Mouse (Mus musculus) heart, postnatal 0 days (tissue): ENCODE results near the gene Atg16l2.

ENCODE experiments used
- CTCF ChIP-seq: IDR thresholded peaks from 2 replicates; pipeline ENCODE4 v1.5.1; 2016; ENCODE audit warnings: antibody characterized with exemption, control low read depth, low read depth
- EP300 ChIP-seq: IDR thresholded peaks from 2 replicates; pipeline ENCODE4 v1.6.1; 2016; ENCODE audit warnings: antibody characterized with exemption, low read depth

DNA sequence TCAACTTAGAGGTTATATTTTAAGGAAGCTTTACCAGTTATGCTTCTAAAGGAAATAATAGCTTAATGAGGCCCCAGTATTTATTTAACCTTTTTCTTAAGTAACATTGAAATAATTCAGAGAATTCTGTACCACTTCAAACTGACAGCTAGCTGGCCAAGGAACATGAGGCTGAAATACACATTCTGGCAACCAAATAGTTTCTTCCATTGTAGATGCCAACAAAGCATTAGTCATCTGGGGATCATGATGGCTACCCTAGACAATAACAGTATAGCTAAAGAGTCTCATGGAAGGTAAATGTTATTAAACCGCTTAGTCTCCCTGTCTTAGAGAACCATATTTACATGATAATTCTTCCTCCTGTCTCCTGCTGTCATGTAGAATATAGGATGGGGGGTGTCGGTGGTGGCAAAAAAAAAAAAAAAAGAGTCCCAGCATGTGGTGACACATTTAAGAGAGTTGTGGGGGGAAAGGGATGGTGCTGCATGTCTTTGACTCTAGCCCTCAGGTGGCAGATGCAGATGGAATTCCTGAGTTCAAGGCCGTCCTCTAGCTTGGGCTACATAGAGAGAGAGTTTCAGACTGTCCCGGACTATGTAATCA lies 40.0 kb downstream of the Atg16l2 start:
- TF ChIP-seq CTCF (no peak), EP300 (no peak)
